Mouse (Mus musculus): ENCODE measurements around the gene Hspa12b.

DNA sequence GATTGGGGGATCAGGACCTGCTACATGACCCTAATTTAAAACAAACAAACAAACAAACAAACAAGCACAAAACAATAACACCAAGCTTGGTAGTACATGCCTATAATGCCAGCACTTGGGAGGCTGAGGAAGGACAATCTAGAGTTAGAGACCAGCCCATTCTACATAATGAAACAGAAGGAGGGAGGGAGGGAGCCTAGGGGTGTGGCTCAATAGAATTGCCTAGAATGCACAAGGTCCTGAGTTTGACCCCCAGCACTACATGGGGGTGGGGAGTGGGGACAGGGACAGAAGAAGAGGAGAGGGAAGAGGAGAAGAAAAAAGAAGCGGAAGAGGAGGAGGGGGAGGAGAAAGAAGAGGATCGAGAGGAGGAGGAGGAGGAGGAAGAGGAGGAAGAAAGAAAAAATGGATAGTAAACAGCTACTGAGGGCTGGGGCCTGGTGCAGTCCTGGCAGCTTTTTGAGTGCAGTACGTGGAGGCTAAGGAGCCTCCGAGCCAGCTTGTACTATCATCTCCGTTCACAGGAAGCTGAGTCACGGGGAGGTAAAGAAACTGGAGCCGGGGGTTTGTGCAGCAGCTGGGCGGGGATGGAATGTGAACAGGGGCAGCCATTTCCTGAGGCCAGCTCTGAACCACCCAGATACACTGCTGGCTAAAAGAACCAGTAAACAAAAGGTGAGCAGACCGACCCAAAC is 30.8 kb upstream of the Hspa12b start:
- TF ChIP-seq POLR2A (IDR thresholded peaks at IDR 0.05; ENCODE audit: control insufficient read depth, extremely low read depth, insufficient read depth, low read length, poor library complexity) (no peak), CTCF (IDR thresholded peaks at IDR 0.05; ENCODE audit: borderline replicate concordance, control insufficient read depth, extremely low read depth, insufficient read depth, low read length, poor library complexity) (no peak)

Data from thymus, adult 2 months (tissue).